ENCODE assay signal across 22 mouse cellular contexts in the genomic region with DNA sequence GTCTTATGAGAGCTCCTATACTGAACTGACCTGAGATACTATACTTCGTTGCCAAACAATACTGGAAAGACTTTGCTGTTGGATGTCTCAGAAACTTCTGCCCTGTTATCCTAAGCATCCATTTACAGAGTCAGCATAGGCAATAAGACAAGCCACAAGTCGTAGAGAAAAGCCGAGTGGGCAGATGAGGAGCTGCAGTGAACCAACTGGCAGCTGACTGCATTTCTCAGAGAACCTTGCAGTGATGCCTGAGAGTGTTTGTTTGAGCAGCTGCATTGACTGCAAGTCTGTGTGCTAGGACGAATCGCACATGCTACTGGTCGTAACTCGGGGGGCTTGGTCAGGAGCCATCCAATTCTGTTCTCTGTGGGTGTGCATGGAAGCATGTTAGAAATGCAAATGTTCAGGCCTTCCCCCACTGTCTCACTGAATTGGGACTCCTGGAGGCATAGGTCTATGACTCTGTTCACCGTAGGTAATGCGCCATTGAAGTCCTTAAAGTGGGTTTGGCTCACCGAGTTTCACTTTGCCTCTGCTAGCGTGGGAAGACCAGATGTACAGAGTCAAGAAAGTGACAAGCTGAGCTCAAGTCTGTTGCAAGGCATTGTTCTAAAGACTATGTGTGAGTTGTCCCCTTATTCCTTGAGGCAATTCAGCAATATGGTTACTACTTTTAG.
DNase-seq lines count a peak whose midpoint lies in the region; ATAC-seq and TF ChIP-seq lines count a peak whose summit lies in the region.
"Had no signal": no experiment of that assay in that cellular context is flagged by ENCODE, and none has a peak within 500 bp of the region (broad histone marks: within the 10 kb centered on the region; RNA-seq: fewer than 3 reads in every experiment).

No protein-coding gene starts in this region.

- peak; percentile 36 to 59 for DNase-seq in cerebellum, postnatal 10 days
- DNase-seq in cerebellum, adult 18-20 months, result no peak
- peak; percentile 34 for DNase-seq in hindbrain, postnatal 0 days (ENCODE audit: low spot score)
- no peak for DNase-seq in hindbrain, embryonic 11.5 days (ENCODE audit: low spot score)
- peak; percentile 47 for DNase-seq in CD4-positive helper T cell, adult 2 months (ENCODE audit: low read depth, low spot score)
- DNase-seq in brain, embryonic 14.5 days (ENCODE audit: low read depth), result peak; percentile 52
- DNase-seq in adrenal gland, adult (ENCODE audit: inconsistent age in 2 of 2, low spot score in 1 of 2), result no peak
- DNase-seq: adrenal gland, adult 2 months; cerebellum, adult 11 months; gastrocnemius, postnatal 10 days; heart, postnatal 14 days; kidney, adult 9 months; kidney, postnatal 4 days; liver; liver, postnatal 0 days; lung, postnatal 36 days; right cerebral cortex, postnatal 14 days; thymus, postnatal 14 days had no signal

- no peaks in the 10 kb centered on the region for H3K36me3 ChIP-seq in hindbrain, postnatal 0 days (ENCODE audit: insufficient read depth, low read length)
- H3K36me3 ChIP-seq in hindbrain, embryonic 11.5 days (ENCODE audit: control insufficient read depth, insufficient read depth, low read length), result no peaks in the 10 kb centered on the region
- H3K36me3 ChIP-seq in intestine, postnatal 0 days (ENCODE audit: control insufficient read depth, insufficient read depth), result no peaks in the 10 kb centered on the region
- H3K36me3 ChIP-seq: forebrain, embryonic 15.5 days; hindbrain, embryonic 15.5 days had no signal

- no peak overlapping the region for H3K4me2 ChIP-seq in hindbrain, postnatal 0 days (ENCODE audit: low read depth, low read length)
- no peak overlapping the region for H3K4me2 ChIP-seq in hindbrain, embryonic 11.5 days (replicated peaks; ENCODE audit: low read depth, low read length)
- H3K4me2 ChIP-seq in intestine, postnatal 0 days (replicated peaks; ENCODE audit: low read depth), result no peak overlapping the region
- H3K4me2 ChIP-seq: forebrain, embryonic 15.5 days; hindbrain, embryonic 15.5 days had no signal

- peak; percentile 31; the same call in 1 of the 2 replicates for ATAC-seq in hindbrain, postnatal 0 days
- ATAC-seq in hindbrain, embryonic 11.5 days (ENCODE audit: low FRiP score), result no peak
- no peak for ATAC-seq in intestine, postnatal 0 days
- ATAC-seq: liver, postnatal 0 days had no signal

- WGBS in hindbrain, postnatal 0 days, result 32% methylated on average over 11 of the region's 11 CpGs
- WGBS in hindbrain, embryonic 11.5 days, result 53% methylated on average over 11 of the region's 11 CpGs
- 79% methylated on average over 11 of the region's 11 CpGs for WGBS in intestine, postnatal 0 days

- H3K4me1 ChIP-seq in hindbrain, postnatal 0 days (ENCODE audit: insufficient read depth, low read length), result peaks cover 16% of the 10 kb centered on the region
- H3K4me1 ChIP-seq in hindbrain, embryonic 11.5 days (replicated peaks; ENCODE audit: control insufficient read depth, insufficient read depth, low read length), result no peaks in the 10 kb centered on the region
- H3K4me1 ChIP-seq in intestine, postnatal 0 days (replicated peaks; ENCODE audit: control insufficient read depth, insufficient read depth, low read length), result peaks cover 5% of the 10 kb centered on the region; the same call in 1 of the 2 replicates

- 0 out of 2 replicates have a peak overlapping the region, but pooled peaks have one; percentile 36 for H3K27ac ChIP-seq in hindbrain, postnatal 0 days
- no peak overlapping the region for H3K27ac ChIP-seq in hindbrain, embryonic 11.5 days (ENCODE audit: low read depth, low read length)
- no peak overlapping the region for H3K27ac ChIP-seq in intestine, postnatal 0 days (ENCODE audit: low read depth, low read length)
- H3K27ac ChIP-seq: forebrain, embryonic 15.5 days; hindbrain, embryonic 15.5 days had no signal

- no peak for TF ChIP-seq CTCF in hindbrain, postnatal 0 days (IDR thresholded peaks at IDR 0.05; ENCODE audit: low read depth)
- TF ChIP-seq CTCF in brain, embryonic 14.5 days (IDR thresholded peaks at IDR 0.05; ENCODE audit: borderline replicate concordance, extremely low read depth, insufficient read depth, insufficient read length), result no peak
- TF ChIP-seq CTCF in intestine, postnatal 0 days (IDR thresholded peaks at IDR 0.05; ENCODE audit: low read depth), result no peak

- no peaks in the 10 kb centered on the region for H3K9me3 ChIP-seq in hindbrain, postnatal 0 days (ENCODE audit: low read length)
- no peaks in the 10 kb centered on the region for H3K9me3 ChIP-seq in hindbrain, embryonic 11.5 days (ENCODE audit: control insufficient read depth, low read length)
- no peaks in the 10 kb centered on the region for H3K9me3 ChIP-seq in intestine, postnatal 0 days (ENCODE audit: control insufficient read depth)
- H3K9me3 ChIP-seq: forebrain, embryonic 15.5 days; heart, embryonic 10.5 days; hindbrain, embryonic 15.5 days had no signal

- TF ChIP-seq POLR2A in brain, embryonic 14.5 days (IDR thresholded peaks at IDR 0.05; ENCODE audit: borderline replicate concordance, extremely low read depth, insufficient read depth, insufficient read length, poor library complexity, severe bottlenecking), result no peak

- H3K27me3 ChIP-seq in hindbrain, postnatal 0 days (ENCODE audit: insufficient read depth, low read length), result no peaks in the 10 kb centered on the region
- H3K27me3 ChIP-seq in hindbrain, embryonic 11.5 days (ENCODE audit: control insufficient read depth, insufficient read depth, low read length), result no peaks in the 10 kb centered on the region
- H3K27me3 ChIP-seq in intestine, postnatal 0 days (replicated peaks; ENCODE audit: control insufficient read depth, insufficient read depth, low read length), result no peaks in the 10 kb centered on the region
- H3K27me3 ChIP-seq: forebrain, embryonic 15.5 days; hindbrain, embryonic 15.5 days had no signal

- H3K4me3 ChIP-seq in hindbrain, postnatal 0 days (ENCODE audit: low read length), result no peak overlapping the region
- no peak overlapping the region for H3K4me3 ChIP-seq in hindbrain, embryonic 11.5 days (ENCODE audit: low read depth, low read length)
- H3K4me3 ChIP-seq in intestine, postnatal 0 days (ENCODE audit: low read depth, low read length), result no peak overlapping the region
- H3K4me3 ChIP-seq: forebrain, embryonic 15.5 days; heart, embryonic 10.5 days; hindbrain, embryonic 15.5 days had no signal

- no peak overlapping the region for H3K9ac ChIP-seq in hindbrain, postnatal 0 days (replicated peaks; ENCODE audit: low read length)
- no peak overlapping the region for H3K9ac ChIP-seq in hindbrain, embryonic 11.5 days (ENCODE audit: low read depth, low read length)
- H3K9ac ChIP-seq in intestine, postnatal 0 days (ENCODE audit: low read depth, low read length), result no peak overlapping the region
- H3K9ac ChIP-seq: forebrain, embryonic 15.5 days; hindbrain, embryonic 15.5 days; liver, postnatal 0 days had no signal

Comparison
In these comparisons a context has a peak if more than half of its experiments do, and no peak if none do; other contexts are left out.
1. DNase-seq: peak in cerebellum, postnatal 10 days (2 of 2), hindbrain, postnatal 0 days (single experiment), CD4-positive helper T cell, adult 2 months (single experiment) and brain, embryonic 14.5 days (single experiment); none in cerebellum, adult 18-20 months (0 of 2), hindbrain, embryonic 11.5 days (single experiment) and adrenal gland, adult (0 of 2).